Mouse (Mus musculus): Measurements from ENCODE around the gene Rrp7a.
"Not testable (repeated sequence)": the region's sequence is repeated elsewhere in the genome, so short reads cannot be mapped to it uniquely, and the experiment has no call there.

Rrp7a gene

GRCm38 (mm10) chr15:83156929-83157666 is 34.5 kb upstream of the Rrp7a start:
- peak; percentile 32 to 65 for DNase-seq

- no peak for DNase-seq
These were observed 33.2 kb upstream of the Rrp7a start for GRCm38 (mm10) chr15:83155672-83156419.

- no peak for DNase-seq
These were observed 31.7 kb upstream of the Rrp7a start for GRCm38 (mm10) chr15:83154309-83154708.

GRCm38 (mm10) chr15:83150694-83151093 is 28.1 kb upstream of the Rrp7a start:
- DNase-seq, result no peak

- no peak for DNase-seq
These were observed 27.5 kb upstream of the Rrp7a start for GRCm38 (mm10) chr15:83150073-83150442.

- peak; percentile 95 to 98 for DNase-seq
These were observed 26.8 kb upstream of the Rrp7a start, which contains the start of gene Poldip3 for GRCm38 (mm10) chr15:83149196-83150072. Poldip3 (minus strand) TSS chr15:83149384.

GRCm38 (mm10) chr15:83148801-83149195 is 26.2 kb upstream of the Rrp7a start:
- no peak for DNase-seq

GRCm38 (mm10) chr15:83148395-83148794 is 25.8 kb upstream of the Rrp7a start:
- no peak for DNase-seq

GRCm38 (mm10) chr15:83145541-83145940 is 22.9 kb upstream of the Rrp7a start:
- DNase-seq, result no peak

- no peak for DNase-seq
These were observed 20.3 kb upstream of the Rrp7a start for GRCm38 (mm10) chr15:83142861-83143260.

- no peak for DNase-seq
These were observed 13.1 kb upstream of the Rrp7a start for GRCm38 (mm10) chr15:83135654-83136053.

- DNase-seq, result no peak
These were observed 12.1 kb upstream of the Rrp7a start for GRCm38 (mm10) chr15:83134671-83135070.

GRCm38 (mm10) chr15:83129530-83130231 is 7.1 kb upstream of the Rrp7a start:
- DNase-seq, result no peak

- not testable (repeated sequence) for DNase-seq
These were observed 4.4 kb upstream of the Rrp7a start for GRCm38 (mm10) chr15:83127037-83127436.

GRCm38 (mm10) chr15:83126582-83126981 is 4.0 kb upstream of the Rrp7a start:
- DNase-seq, result no peak

GRCm38 (mm10) chr15:83124625-83125024 is 2.0 kb upstream of the Rrp7a start:
- no peak for DNase-seq

GRCm38 (mm10) chr15:83121709-83122565 is 664 bp downstream of the Rrp7a start:
- DNase-seq, result peak in 1 of 2 experiments; percentile 31

GRCm38 (mm10) chr15:83118360-83118759 is 4.2 kb downstream of the Rrp7a start:
- DNase-seq, result no peak

- DNase-seq, result no peak
These were observed 7.5 kb downstream of the Rrp7a start for GRCm38 (mm10) chr15:83115071-83115470.

- no peak for DNase-seq
These were observed 8.5 kb downstream of the Rrp7a start for GRCm38 (mm10) chr15:83114106-83114505.

GRCm38 (mm10) chr15:83112898-83113297 is 9.7 kb downstream of the Rrp7a start:
- peak; percentile 37 to 57 for DNase-seq
